Mouse (Mus musculus): ENCODE data around the gene Prdm2.

The Prdm2 gene

GRCm38 (mm10) chr4:143106971-143107370 is 105.8 kb downstream of the Prdm2 start:
- DNase-seq (ENCODE audit: low spot score in 2 of 2): no peak

GRCm38 (mm10) chr4:143106566-143106965 is 106.2 kb downstream of the Prdm2 start:
- no peak for DNase-seq (ENCODE audit: low spot score in 2 of 2)

DNA sequence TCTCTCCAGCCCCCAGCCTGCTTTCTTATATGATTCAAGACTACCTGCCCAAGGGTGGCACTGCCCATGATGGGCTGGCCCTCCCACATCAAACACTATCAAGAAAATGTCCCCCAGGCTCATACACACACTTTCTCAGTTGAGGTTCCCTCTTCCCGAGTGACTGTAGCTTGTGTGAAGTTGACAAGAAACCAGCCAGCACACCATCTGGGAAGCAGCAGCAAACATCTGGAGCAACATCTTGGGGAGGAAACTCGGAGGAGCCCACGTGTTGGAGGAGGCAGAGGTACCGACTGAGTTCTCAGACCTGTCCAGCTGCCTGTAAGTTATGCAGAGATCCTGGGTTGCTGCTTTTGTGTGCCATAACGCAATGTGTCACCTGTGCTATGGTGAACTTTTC is 108.1 kb downstream of the Prdm2 start:
- DNase-seq (ENCODE audit: low spot score in 2 of 2): no peak

GRCm38 (mm10) chr4:143103811-143104210 is 109.0 kb downstream of the Prdm2 start:
- no peak for DNase-seq (ENCODE audit: low spot score in 2 of 2)

DNA sequence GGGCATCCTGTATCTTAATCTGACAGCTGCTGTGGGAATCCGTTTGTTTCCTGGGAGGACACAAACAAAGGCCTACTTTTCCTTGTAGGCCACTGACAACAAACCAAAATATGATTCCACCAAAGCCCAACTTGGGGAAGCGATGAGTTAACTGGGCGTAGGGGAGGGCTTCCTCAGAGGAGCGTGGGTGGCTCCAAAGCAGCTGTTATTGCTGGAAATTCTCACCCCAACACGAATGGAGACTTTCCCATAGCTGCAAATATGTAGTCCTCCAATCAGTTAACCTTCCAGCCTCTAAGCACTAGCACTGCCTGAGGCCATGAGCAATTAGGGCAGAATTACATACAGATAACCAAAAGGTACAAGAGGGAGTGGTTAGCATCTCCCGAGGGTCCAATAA is 112.6 kb downstream of the Prdm2 start:
- DNase-seq (ENCODE audit: low spot score in 2 of 2): no peak

DNA sequence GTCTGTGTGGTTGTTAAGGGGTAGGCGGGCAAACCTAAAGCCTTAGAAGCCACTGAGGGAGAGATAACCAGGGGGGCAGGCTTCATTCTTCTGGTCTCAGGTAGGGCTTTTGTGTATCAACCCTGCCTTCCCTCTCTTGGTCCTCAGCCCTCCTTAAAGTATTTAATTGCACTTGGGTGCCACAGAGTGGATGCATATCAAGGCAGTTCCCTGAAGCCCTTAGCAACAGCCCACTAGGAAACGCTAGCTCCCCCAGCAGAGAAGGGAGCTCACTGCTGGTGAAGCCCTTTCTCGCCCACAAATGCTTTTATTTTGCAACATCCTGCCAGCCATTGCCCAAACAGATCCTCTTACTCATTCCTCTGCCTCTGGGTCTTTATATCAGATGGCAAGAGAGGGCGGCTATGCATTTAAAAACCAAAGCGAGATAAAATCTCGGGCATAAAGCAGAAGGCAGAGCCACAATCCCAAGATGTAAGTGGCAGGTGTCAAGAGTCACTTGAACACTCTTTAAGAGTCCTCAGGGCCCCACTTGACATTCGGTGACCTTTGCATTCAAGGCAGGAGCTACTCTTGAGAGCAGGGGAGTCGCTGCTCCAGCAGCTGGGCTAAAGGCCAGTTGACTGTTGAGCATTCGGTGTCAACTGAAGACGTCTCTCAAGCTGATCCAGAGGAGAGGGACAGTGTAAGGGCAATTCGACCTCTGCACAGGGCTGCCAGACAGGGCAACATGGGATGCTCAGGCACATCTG is 113.3 kb downstream of the Prdm2 start:
- DNase-seq (ENCODE audit: low spot score in 2 of 2): no peak

DNA sequence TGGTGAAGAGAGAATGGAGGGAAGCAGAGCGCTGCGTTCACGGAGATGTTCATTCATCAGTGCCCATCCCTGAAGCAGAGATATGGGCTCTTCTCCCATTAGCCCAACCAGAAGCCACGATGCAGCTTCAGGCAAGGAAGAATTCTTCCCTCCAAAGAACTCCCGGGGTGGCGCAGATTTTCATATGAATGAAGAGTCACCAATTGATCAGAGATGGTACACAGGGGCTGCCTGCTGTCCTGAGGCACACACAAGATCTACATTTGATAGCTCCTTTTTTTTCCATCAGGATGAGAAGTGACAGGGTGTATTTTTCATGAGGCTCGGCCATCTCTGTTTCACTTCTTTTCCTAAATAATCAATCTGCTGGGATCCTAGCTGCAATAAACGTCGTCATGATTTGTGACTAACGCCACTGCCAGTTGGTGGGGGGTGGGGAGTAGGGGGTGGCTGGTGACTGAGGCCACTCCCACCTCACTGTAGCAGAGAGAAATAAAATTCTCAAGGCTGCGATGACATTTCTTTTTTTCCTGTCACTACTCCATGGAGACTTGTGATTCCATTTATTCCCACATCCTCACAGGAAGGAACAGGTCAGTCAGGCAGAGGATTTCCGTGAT is 120.6 kb downstream of the Prdm2 start:
- DNase-seq (ENCODE audit: low spot score in 2 of 2): no peak

- no peak for DNase-seq (ENCODE audit: low spot score in 2 of 2)
Measured at GRCm38 (mm10) chr4:143090551-143090950, 122.2 kb downstream of the Prdm2 start.

DNA sequence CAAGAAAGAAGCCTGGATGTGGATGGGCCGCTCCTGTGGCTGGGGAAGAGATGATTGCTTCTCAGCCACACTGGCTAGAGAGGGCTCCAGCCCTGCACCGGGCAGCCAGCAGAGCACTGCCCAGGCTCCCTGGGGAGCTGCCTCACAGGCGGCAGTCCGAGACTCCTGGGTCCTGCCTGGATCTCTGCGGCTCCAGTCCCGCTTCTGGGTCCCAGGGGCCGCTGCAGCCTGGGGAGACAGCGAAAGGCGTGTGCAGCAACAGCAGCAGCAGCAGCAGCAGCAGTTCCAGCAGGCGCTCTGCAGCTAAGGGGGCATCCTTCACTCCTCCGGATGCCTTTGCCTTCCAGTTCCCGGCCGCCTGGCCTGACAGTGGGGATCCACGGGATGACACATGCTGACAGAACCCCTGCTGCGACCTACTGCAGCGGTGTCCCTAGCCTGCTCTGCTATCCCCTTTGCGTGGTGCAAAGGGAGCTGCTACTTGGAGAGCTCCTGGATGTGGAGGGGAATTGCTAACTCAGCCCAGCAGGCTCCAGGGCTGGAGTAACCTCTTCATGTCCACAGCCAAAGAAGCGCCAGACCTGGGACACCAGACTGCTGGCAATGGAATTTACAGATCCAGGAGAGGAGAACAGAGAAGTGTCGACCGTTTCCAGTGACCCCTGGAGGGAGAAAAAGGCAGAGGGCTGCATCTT is 138.6 kb downstream of the Prdm2 start:
- no peak for DNase-seq (ENCODE audit: low spot score in 2 of 2)

DNA sequence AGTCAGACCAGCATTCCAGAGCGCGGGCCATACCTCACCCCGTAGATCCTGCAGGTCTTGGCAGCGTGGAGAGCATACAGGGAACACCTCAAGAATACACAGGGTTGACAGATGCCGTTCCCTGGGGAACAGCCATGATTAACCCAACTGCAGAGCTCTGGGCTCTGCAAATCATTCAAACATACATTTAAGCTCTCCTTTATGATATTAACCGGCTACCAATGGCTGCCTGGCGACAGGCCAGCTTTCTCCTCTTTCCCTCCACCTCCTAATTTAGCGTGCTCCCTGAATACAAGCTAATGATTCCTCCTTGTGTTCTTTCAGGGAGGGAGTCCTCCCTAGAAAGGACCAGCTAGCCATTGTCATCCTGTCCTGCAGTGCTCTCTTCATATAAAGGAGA is 141.0 kb downstream of the Prdm2 start:
- DNase-seq (ENCODE audit: low spot score in 2 of 2): no peak

DNA sequence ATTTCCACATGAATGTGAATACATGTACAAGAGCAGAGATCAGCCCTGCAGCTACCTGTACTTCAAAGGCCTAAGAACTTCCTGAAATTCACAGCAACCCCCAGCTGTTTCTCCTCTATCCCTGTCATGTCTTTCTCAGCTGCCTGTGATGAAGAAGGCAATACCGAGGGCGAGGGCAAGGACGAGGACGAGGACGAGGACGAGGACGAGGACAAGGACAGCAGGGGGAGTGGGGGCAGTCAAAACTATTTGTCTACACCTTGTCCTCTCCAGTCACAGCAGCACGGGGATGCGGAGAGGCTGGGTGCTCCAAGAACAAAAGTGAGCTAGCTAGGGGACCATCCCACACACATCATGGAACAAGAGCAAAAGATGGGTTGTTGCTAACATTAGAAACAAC is 145.8 kb downstream of the Prdm2 start:
- no peak for DNase-seq (ENCODE audit: low spot score in 2 of 2)

DNA sequence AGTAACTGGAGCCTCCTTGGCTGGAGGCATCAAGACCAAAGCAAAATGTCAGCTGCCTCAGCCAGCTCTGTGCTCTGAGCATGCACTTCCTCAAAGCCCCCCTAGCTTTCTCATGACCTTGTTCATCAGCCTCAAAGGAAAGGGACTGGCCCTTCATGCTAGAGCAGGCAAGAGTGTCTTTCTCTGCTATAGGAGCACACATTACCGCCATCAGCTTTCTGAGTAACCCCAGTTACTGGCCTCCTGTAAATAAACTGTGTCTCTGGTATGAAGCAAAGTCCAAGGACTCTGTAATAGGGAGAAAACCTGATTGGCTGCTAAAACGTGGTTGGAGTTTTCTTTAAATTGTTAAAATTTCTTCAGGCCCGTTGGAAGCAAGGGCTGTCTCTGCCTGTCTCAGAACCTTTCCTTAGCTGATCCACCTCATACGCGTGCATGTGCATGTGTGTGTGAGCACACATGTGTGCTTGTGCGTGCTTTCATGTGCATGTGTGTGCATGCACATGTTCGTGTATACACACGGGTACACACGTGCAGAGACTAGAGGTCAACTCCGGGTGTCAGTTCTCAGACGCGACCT is 153.9 kb downstream of the Prdm2 start:
- no peak for DNase-seq (ENCODE audit: low spot score in 2 of 2)

Measured in natural killer cell, adult 2 months (primary cell).